Mouse (Mus musculus): ENCODE results near the gene Tamm41. TPM values are rescaled to one million over a fixed set of nuclear protein-coding genes. Genes with fewer than 3 reads are reported as not detected.
A peak's percentile ranks its signal among the peaks of the same experiment; 100 is the strongest.

The Tamm41 gene
- total and polyA plus RNA-seq, 2 experiments from 2014 or later: 33.7 to 49.0 TPM

DNA sequence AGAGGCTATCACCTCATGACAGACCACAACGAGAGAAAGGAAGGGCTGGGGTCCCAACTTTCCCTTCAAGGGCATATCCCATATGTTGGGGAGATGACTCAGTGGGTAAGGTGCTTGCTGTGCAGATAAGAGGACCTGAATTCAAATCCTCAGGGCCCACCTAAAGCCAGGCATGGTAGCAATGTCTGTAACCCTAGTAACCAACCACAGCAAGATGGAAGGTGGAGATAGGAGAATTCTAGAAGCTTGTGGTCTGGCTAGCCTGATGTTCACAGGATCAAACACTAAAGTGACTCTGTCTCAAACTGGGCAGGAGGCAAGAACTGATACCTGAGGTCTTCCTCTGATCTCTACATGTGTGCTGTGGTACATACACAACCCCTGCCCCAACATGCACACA is 58.0 kb downstream of the Tamm41 start:
- Histone ChIP-seq H3K27ac (ENCODE audit: low read depth, low read length) (no peak overlapping the region), H3K4me2 (ENCODE audit: low read depth) (no peak overlapping the region), H3K36me3 (ENCODE audit: insufficient read depth) (no peaks in the 10 kb centered on the region), H3K9ac (no peak overlapping the region), H3K4me1 (ENCODE audit: insufficient read depth) (no peaks in the 10 kb centered on the region), H3K4me3 (ENCODE audit: low read depth, low read length) (no peak overlapping the region), H3K27me3 (ENCODE audit: insufficient read depth, low read length) (no peaks in the 10 kb centered on the region), H3K9me3 (ENCODE audit: low read length) (no peaks in the 10 kb centered on the region)
- DNase-seq (no peak), ATAC-seq (no peak)
- no peak for TF ChIP-seq CTCF (IDR thresholded peaks at IDR 0.05; ENCODE audit: low read depth)
- 80% methylated on average over 1 of the region's 1 CpGs for WGBS

GRCm38 (mm10) chr6:114976915-114977419 is 60.7 kb downstream of the Tamm41 start:
- TF ChIP-seq CTCF (IDR thresholded peaks at IDR 0.05; ENCODE audit: low read depth): no peak
- H3K4me2 ChIP-seq (ENCODE audit: low read depth): no peak overlapping the region
- no peaks in the 10 kb centered on the region for H3K4me1 ChIP-seq (ENCODE audit: insufficient read depth)
- peak; percentile 71 for ATAC-seq
- H3K4me3 ChIP-seq (ENCODE audit: low read depth, low read length): no peak overlapping the region
- H3K27ac ChIP-seq (ENCODE audit: low read depth, low read length): 0 out of 2 replicates have a peak overlapping the region, but pooled peaks have one; percentile 46
- no peaks in the 10 kb centered on the region for H3K36me3 ChIP-seq (ENCODE audit: insufficient read depth)
- no peaks in the 10 kb centered on the region for H3K9me3 ChIP-seq (ENCODE audit: low read length)
- H3K9ac ChIP-seq: no peak overlapping the region
- 64% methylated on average over 7 of the region's 7 CpGs for WGBS
- no peaks in the 10 kb centered on the region for H3K27me3 ChIP-seq (ENCODE audit: insufficient read depth, low read length)
- peak; percentile 68 for DNase-seq

DNA sequence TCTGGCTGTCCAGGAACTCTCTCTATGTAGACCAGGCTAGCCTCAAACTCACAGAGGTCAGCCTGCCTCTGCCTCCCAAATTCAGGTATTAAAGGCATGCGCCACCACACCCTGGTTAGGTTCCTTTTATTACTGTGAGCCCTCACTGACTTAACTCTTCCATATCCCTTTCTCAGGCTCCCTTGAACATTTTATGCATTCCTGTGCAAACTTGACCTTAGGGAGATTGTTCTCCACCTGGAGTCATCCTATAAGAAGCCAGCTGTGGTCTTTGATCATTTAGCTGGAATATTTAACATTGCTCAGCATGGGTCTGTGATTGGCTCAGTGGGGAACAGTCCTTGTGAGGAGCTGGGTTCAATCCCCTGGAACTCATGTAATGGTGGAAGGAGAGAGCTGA is 63.3 kb downstream of the Tamm41 start:
- 84% methylated on average over 1 of the region's 1 CpGs for WGBS
- no peak for TF ChIP-seq CTCF (IDR thresholded peaks at IDR 0.05; ENCODE audit: low read depth)
- Histone ChIP-seq H3K9ac (no peak overlapping the region), H3K4me2 (ENCODE audit: low read depth) (no peak overlapping the region), H3K27ac (ENCODE audit: low read depth, low read length) (no peak overlapping the region), H3K9me3 (ENCODE audit: low read length) (no peaks in the 10 kb centered on the region), H3K27me3 (ENCODE audit: insufficient read depth, low read length) (no peaks in the 10 kb centered on the region), H3K4me1 (ENCODE audit: insufficient read depth) (no peaks in the 10 kb centered on the region), H3K36me3 (ENCODE audit: insufficient read depth) (no peaks in the 10 kb centered on the region), H3K4me3 (ENCODE audit: low read depth, low read length) (no peak overlapping the region)
- ATAC-seq: no peak
- DNase-seq: no peak

GRCm38 (mm10) chr6:114972988-114973387 is 64.7 kb downstream of the Tamm41 start:
- no peak for TF ChIP-seq CTCF (IDR thresholded peaks at IDR 0.05; ENCODE audit: low read depth)
- Histone ChIP-seq H3K36me3 (ENCODE audit: insufficient read depth) (no peaks in the 10 kb centered on the region), H3K9me3 (ENCODE audit: low read length) (no peaks in the 10 kb centered on the region), H3K9ac (no peak overlapping the region), H3K27ac (ENCODE audit: low read depth, low read length) (no peak overlapping the region), H3K27me3 (ENCODE audit: insufficient read depth, low read length) (no peaks in the 10 kb centered on the region), H3K4me3 (ENCODE audit: low read depth, low read length) (no peak overlapping the region), H3K4me1 (ENCODE audit: insufficient read depth) (peaks cover 2% of the 10 kb centered on the region; the same call in 1 of the 2 replicates), H3K4me2 (ENCODE audit: low read depth) (no peak overlapping the region)
- 86% methylated on average over 1 of the region's 1 CpGs for WGBS
- no peak for DNase-seq
- ATAC-seq: no peak

DNA sequence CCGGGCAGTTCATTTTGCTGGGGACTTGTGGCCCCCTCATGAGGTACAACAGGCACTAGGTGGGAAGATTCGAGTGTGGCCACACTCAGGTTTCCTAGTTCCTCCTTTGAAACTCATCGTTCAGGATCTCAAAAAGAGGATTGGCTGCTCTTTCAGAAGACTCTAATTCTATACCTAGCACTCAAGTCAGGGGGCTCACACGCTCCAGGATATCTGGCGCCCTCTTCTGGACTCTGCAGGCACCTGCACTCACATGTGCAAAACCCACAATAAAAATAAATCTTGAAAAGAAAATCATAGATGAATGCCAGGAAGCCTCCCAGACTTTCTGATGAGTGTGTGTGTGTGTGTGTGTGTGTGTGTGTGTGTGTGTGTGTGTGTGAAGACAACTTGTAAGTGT is 66.8 kb downstream of the Tamm41 start:
- H3K4me3 ChIP-seq (ENCODE audit: low read depth, low read length): no peak overlapping the region
- ATAC-seq (no peak), DNase-seq (peak; percentile 40)
- no peaks in the 10 kb centered on the region for H3K36me3 ChIP-seq (ENCODE audit: insufficient read depth)
- H3K4me2 ChIP-seq (ENCODE audit: low read depth): no peak overlapping the region
- H3K9ac ChIP-seq: no peak overlapping the region
- H3K27me3 ChIP-seq (ENCODE audit: insufficient read depth, low read length): no peaks in the 10 kb centered on the region
- peak; percentile 56 for TF ChIP-seq CTCF (IDR thresholded peaks at IDR 0.05; ENCODE audit: low read depth)
- WGBS: 72% methylated on average over 5 of the region's 5 CpGs
- H3K27ac ChIP-seq (ENCODE audit: low read depth, low read length): no peak overlapping the region
- peaks cover 7% of the 10 kb centered on the region; the same call in 1 of the 2 replicates for H3K4me1 ChIP-seq (ENCODE audit: insufficient read depth)
- no peaks in the 10 kb centered on the region for H3K9me3 ChIP-seq (ENCODE audit: low read length)

GRCm38 (mm10) chr6:114970386-114970785 is 67.3 kb downstream of the Tamm41 start:
- peaks cover 7% of the 10 kb centered on the region; the same call in 1 of the 2 replicates for H3K4me1 ChIP-seq (ENCODE audit: insufficient read depth)
- H3K4me3 ChIP-seq (ENCODE audit: low read depth, low read length): peak overlapping the region; percentile 59; the same call in 1 of the 2 replicates
- no peak for ATAC-seq
- no peaks in the 10 kb centered on the region for H3K9me3 ChIP-seq (ENCODE audit: low read length)
- H3K27ac ChIP-seq (ENCODE audit: low read depth, low read length): no peak overlapping the region
- H3K27me3 ChIP-seq (ENCODE audit: insufficient read depth, low read length): no peaks in the 10 kb centered on the region
- no peak for TF ChIP-seq CTCF (IDR thresholded peaks at IDR 0.05; ENCODE audit: low read depth)
- 31% methylated on average over 6 of the region's 6 CpGs for WGBS
- H3K9ac ChIP-seq: no peak overlapping the region
- DNase-seq: no peak
- H3K4me2 ChIP-seq (ENCODE audit: low read depth): peak overlapping the region; percentile 97
- H3K36me3 ChIP-seq (ENCODE audit: insufficient read depth): no peaks in the 10 kb centered on the region

- ATAC-seq: peak; percentile 64
- 2% methylated on average over 79 of the region's 79 CpGs for WGBS
Measured at GRCm38 (mm10) chr6:114969213-114970120, 68.2 kb downstream of the Tamm41 start, which contains the start of gene Vgll4. Gene Vgll4 (minus strand): TSS chr6:114969994.

More at GRCm38 (mm10) chr6:114969213-114970120, 68.2 kb downstream of the Tamm41 start, which contains the start of gene Vgll4:
- H3K27me3 ChIP-seq (ENCODE audit: insufficient read depth, low read length): no peaks in the 10 kb centered on the region
- no peaks in the 10 kb centered on the region for H3K9me3 ChIP-seq (ENCODE audit: low read length)
- H3K9ac ChIP-seq: peak within 1 kb of the TSS; percentile 73
- H3K27ac ChIP-seq (ENCODE audit: low read depth, low read length): peak within 1 kb of the TSS; percentile 83
- no peaks in the 10 kb centered on the region for H3K36me3 ChIP-seq (ENCODE audit: insufficient read depth)
- peaks cover 7% of the 10 kb centered on the region; the same call in 1 of the 2 replicates for H3K4me1 ChIP-seq (ENCODE audit: insufficient read depth)
- peak; percentile 51 for TF ChIP-seq CTCF (IDR thresholded peaks at IDR 0.05; ENCODE audit: low read depth)
- peak within 1 kb of the TSS; percentile 97 for H3K4me2 ChIP-seq (ENCODE audit: low read depth)
- DNase-seq: peak; percentile 84
- H3K4me3 ChIP-seq (ENCODE audit: low read depth, low read length): peak within 1 kb of the TSS; percentile 59
